Mouse (Mus musculus): Measurements from ENCODE around the gene Grwd1. TPM values are rescaled to one million over a fixed set of nuclear protein-coding genes. Genes with fewer than 3 reads are reported as not detected.

The Grwd1 gene
- polyA plus RNA-seq, 1 experiment from 2014 or later: 45.8 TPM

Other genes starting within 250 kb of the Grwd1 start
- gene Fgf21, start 215.5 kb downstream of the Grwd1 start, polyA plus RNA-seq (2015; fragmentation: Nextera tagmentation; extraction: Ambion mirVana): not detected in 2 replicates
- not detected in 2 replicates for gene Fut1, start 213.7 kb downstream of the Grwd1 start, polyA plus RNA-seq (2015; fragmentation: Nextera tagmentation; extraction: Ambion mirVana)
- not detected in 2 replicates for gene Izumo1, start 209.1 kb downstream of the Grwd1 start, polyA plus RNA-seq (2015; fragmentation: Nextera tagmentation; extraction: Ambion mirVana)
- 17.2 and 18.5 TPM in 2 replicates for gene Rasip1, start 203.5 kb downstream of the Grwd1 start, polyA plus RNA-seq (2015; fragmentation: Nextera tagmentation; extraction: Ambion mirVana)
- gene Mamstr, start 191.0 kb downstream of the Grwd1 start, polyA plus RNA-seq (2015; fragmentation: Nextera tagmentation; extraction: Ambion mirVana): 3.4 and 4.6 TPM in 2 replicates
- 0.16 TPM in 2 replicates for gene Fut2, start 164.6 kb downstream of the Grwd1 start, polyA plus RNA-seq (2015; fragmentation: Nextera tagmentation; extraction: Ambion mirVana)
- gene Ntn5, start 146.9 kb downstream of the Grwd1 start, polyA plus RNA-seq (2015; fragmentation: Nextera tagmentation; extraction: Ambion mirVana): 0.23 and 0.71 TPM in 2 replicates
- 0.24 and 0.28 TPM in 2 replicates for gene Sec1, start 136.5 kb downstream of the Grwd1 start, polyA plus RNA-seq (2015; fragmentation: Nextera tagmentation; extraction: Ambion mirVana)
- gene Car11, start 131.1 kb downstream of the Grwd1 start, polyA plus RNA-seq (2015; fragmentation: Nextera tagmentation; extraction: Ambion mirVana): 71.6 and 89.9 TPM in 2 replicates
- gene Dbp, start 125.9 kb downstream of the Grwd1 start, polyA plus RNA-seq (2015; fragmentation: Nextera tagmentation; extraction: Ambion mirVana): 2.3 and 3.4 TPM in 2 replicates
- 475 and 495 TPM in 2 replicates for gene Rpl18, start 115.5 kb downstream of the Grwd1 start, polyA plus RNA-seq (2015; fragmentation: Nextera tagmentation; extraction: Ambion mirVana)
- gene Sphk2, start 112.9 kb downstream of the Grwd1 start, polyA plus RNA-seq (2015; fragmentation: Nextera tagmentation; extraction: Ambion mirVana): 21.9 and 23.0 TPM in 2 replicates
- 0.48 and 0.62 TPM in 2 replicates for gene Fam83e, start 109.7 kb downstream of the Grwd1 start, polyA plus RNA-seq (2015; fragmentation: Nextera tagmentation; extraction: Ambion mirVana)
- gene Spaca4, start 105.1 kb downstream of the Grwd1 start, polyA plus RNA-seq (2015; fragmentation: Nextera tagmentation; extraction: Ambion mirVana): not detected in 2 replicates
- gene Lmtk3, start 47.2 kb downstream of the Grwd1 start, polyA plus RNA-seq (2015; fragmentation: Nextera tagmentation; extraction: Ambion mirVana): 19.6 and 26.7 TPM in 2 replicates
- 6.1 and 6.4 TPM in 2 replicates for gene Sult2b1, start 46.3 kb downstream of the Grwd1 start, polyA plus RNA-seq (2015; fragmentation: Nextera tagmentation; extraction: Ambion mirVana)
- gene Cyth2, start 16.4 kb downstream of the Grwd1 start, polyA plus RNA-seq (2015; fragmentation: Nextera tagmentation; extraction: Ambion mirVana): 275 and 307 TPM in 2 replicates
- 1.2 and 1.3 TPM in 2 replicates for gene Kcnj14, start 6.2 kb downstream of the Grwd1 start, polyA plus RNA-seq (2015; fragmentation: Nextera tagmentation; extraction: Ambion mirVana)
- gene Kdelr1, start 41.8 kb upstream of the Grwd1 start, polyA plus RNA-seq (2015; fragmentation: Nextera tagmentation; extraction: Ambion mirVana): 52.2 and 55.0 TPM in 2 replicates
- 3.4 and 4.8 TPM in 2 replicates for gene Grin2d, start 47.4 kb upstream of the Grwd1 start, polyA plus RNA-seq (2015; fragmentation: Nextera tagmentation; extraction: Ambion mirVana)
- not detected in 2 replicates for gene Syngr4, start 65.8 kb upstream of the Grwd1 start, polyA plus RNA-seq (2015; fragmentation: Nextera tagmentation; extraction: Ambion mirVana)
- 6.3 and 6.9 TPM in 2 replicates for gene Tmem143, start 66.0 kb upstream of the Grwd1 start, polyA plus RNA-seq (2015; fragmentation: Nextera tagmentation; extraction: Ambion mirVana)
- 18.3 and 19.9 TPM in 2 replicates for gene Emp3, start 90.5 kb upstream of the Grwd1 start, polyA plus RNA-seq (2015; fragmentation: Nextera tagmentation; extraction: Ambion mirVana)
- 6.4 and 7.9 TPM in 2 replicates for gene Ccdc114, start 93.1 kb upstream of the Grwd1 start, polyA plus RNA-seq (2015; fragmentation: Nextera tagmentation; extraction: Ambion mirVana)
- gene Abcc6, start 199.4 kb upstream of the Grwd1 start, polyA plus RNA-seq (2015; fragmentation: Nextera tagmentation; extraction: Ambion mirVana): 0.27 and 0.45 TPM in 2 replicates
- 45.0 and 47.0 TPM in 2 replicates for gene Nomo1, start 202.8 kb upstream of the Grwd1 start, polyA plus RNA-seq (2015; fragmentation: Nextera tagmentation; extraction: Ambion mirVana)

All from midbrain, embryonic 16.5 days (tissue).